Mouse (Mus musculus) layer of hippocampus, postnatal 14 days (tissue): ENCODE measurements around the gene Aipl1. TPM values are rescaled to one million over a fixed set of nuclear protein-coding genes. Genes with fewer than 3 reads are reported as not detected.
A peak's percentile ranks its signal among the peaks of the same experiment; 100 is the strongest.

Experiments
- DNase-seq, 2 experiments: peaks; one replicate each; pipeline ENCODE4 v3.0.0; 2021 to 2022; ENCODE audit warnings: low spot score in 2 of 2, mixed read lengths in 1 of 2
- long read RNA-seq, 2 experiments: library from polyadenylated mRNA; stranded (forward); transcript quantifications; one replicate each; pipeline ENCODE4 v2.0.0; 2021
- total RNA-seq, 2 experiments: library from RNA; stranded (reverse); gene quantifications; 2 replicates each; pipeline ENCODE4 v1.2.3; 2021

Aipl1 gene
- under 1 TPM in 1 of 2 experiments, not detected in 1; 0.14 TPM for total RNA-seq
- long read RNA-seq, experiment 1, result 0 reads
- long read RNA-seq, experiment 2, result 0 reads

GRCm38 (mm10) chr11:72037409-72037808, at the start of gene Aipl1:
Gene Aipl1, minus strand, starts transcription at chr11:72037509.
- no peak for DNase-seq

- peak in 1 of 2 experiments; percentile 43 for DNase-seq
Observed at GRCm38 (mm10) chr11:72086251-72087046, 49.1 kb upstream of the Aipl1 start.

- DNase-seq, result no peak
Observed at GRCm38 (mm10) chr11:72084337-72084736, 47.0 kb upstream of the Aipl1 start.

GRCm38 (mm10) chr11:72082601-72083000, 45.3 kb upstream of the Aipl1 start:
- no peak for DNase-seq

GRCm38 (mm10) chr11:72080461-72080860, 43.2 kb upstream of the Aipl1 start:
- no peak for DNase-seq

GRCm38 (mm10) chr11:72078647-72079046, 41.3 kb upstream of the Aipl1 start:
- DNase-seq, result peak in 1 of 2 experiments; percentile 79

- DNase-seq, result no peak
Observed at GRCm38 (mm10) chr11:72078056-72078455, 40.7 kb upstream of the Aipl1 start.

- no peak for DNase-seq
Observed at GRCm38 (mm10) chr11:72074230-72074629, 36.9 kb upstream of the Aipl1 start.

- DNase-seq, result no peak
Observed at GRCm38 (mm10) chr11:72072331-72072905, 35.1 kb upstream of the Aipl1 start.

GRCm38 (mm10) chr11:72070733-72071132, 33.4 kb upstream of the Aipl1 start:
- no peak for DNase-seq

GRCm38 (mm10) chr11:72068026-72068425, 30.7 kb upstream of the Aipl1 start:
- peak in 1 of 2 experiments; percentile 73 for DNase-seq

- DNase-seq, result peak in 1 of 2 experiments; percentile 50
Observed at GRCm38 (mm10) chr11:72067326-72067725, 30.0 kb upstream of the Aipl1 start.

GRCm38 (mm10) chr11:72066330-72066729, 29.0 kb upstream of the Aipl1 start:
- no peak for DNase-seq

GRCm38 (mm10) chr11:72065103-72065502, 27.8 kb upstream of the Aipl1 start:
- DNase-seq, result peak in 1 of 2 experiments; percentile 63

GRCm38 (mm10) chr11:72064414-72064813, 27.1 kb upstream of the Aipl1 start:
- no peak for DNase-seq

GRCm38 (mm10) chr11:72061093-72061620, 23.8 kb upstream of the Aipl1 start:
- DNase-seq, result no peak

- DNase-seq, result no peak
Observed at GRCm38 (mm10) chr11:72060416-72060815, 23.1 kb upstream of the Aipl1 start.

- no peak for DNase-seq
Observed at GRCm38 (mm10) chr11:72057166-72057565, 19.9 kb upstream of the Aipl1 start.

- DNase-seq, result no peak
Observed at GRCm38 (mm10) chr11:72055176-72055575, 17.9 kb upstream of the Aipl1 start.

GRCm38 (mm10) chr11:72052636-72053035, 15.3 kb upstream of the Aipl1 start:
- peak; percentile 80 to 87 for DNase-seq

GRCm38 (mm10) chr11:72052221-72052620, 14.9 kb upstream of the Aipl1 start:
- DNase-seq, result no peak
